Mouse (Mus musculus) midbrain, embryonic 16.5 days (tissue): Measurements from ENCODE around the gene Cd68. TPM values are rescaled to one million over a fixed set of nuclear protein-coding genes. Genes with fewer than 3 reads are reported as not detected.

Experiments
- ATAC-seq: fragments of 200-750 bp; cut with Nextera tagmentation; 2 replicates; pipeline ENCODE4 v1.8.0; 2017; ENCODE audit warnings: moderate TSS enrichment
- H3K27ac ChIP-seq: fragments of 300-500 bp; sonication (generic); 2 replicates; pipeline ENCODE4 v1.5.1; 2014; ENCODE audit warnings: mild to moderate bottlenecking, low read length, mixed read lengths
- H3K27me3 ChIP-seq: fragments of 300-500 bp; sonication (generic); 2 replicates; pipeline ENCODE4 v1.6.1; 2014; ENCODE audit warnings: low read depth, low read length, mixed read lengths; ENCODE audit not compliant: control insufficient read depth, insufficient read depth
- H3K36me3 ChIP-seq: fragments of 300-500 bp; sonication (generic); 2 replicates; pipeline ENCODE4 v1.6.1; 2014; ENCODE audit warnings: mild to moderate bottlenecking, low read length, moderate library complexity, mixed read lengths; ENCODE audit not compliant: control insufficient read depth, insufficient read depth
- H3K4me1 ChIP-seq: fragments of 300-500 bp; sonication (generic); 2 replicates; pipeline ENCODE4 v1.6.1; 2014; ENCODE audit warnings: mild to moderate bottlenecking, low read length, mixed read lengths; ENCODE audit not compliant: control insufficient read depth, insufficient read depth
- H3K4me2 ChIP-seq: fragments of 300-500 bp; sonication (generic); 2 replicates; pipeline ENCODE4 v1.6.1; 2014; ENCODE audit warnings: mild to moderate bottlenecking, low read length, mixed read lengths
- H3K4me3 ChIP-seq: fragments of 300-500 bp; sonication (generic); 2 replicates; pipeline ENCODE4 v1.5.1; 2014; ENCODE audit warnings: low read depth, mild to moderate bottlenecking, low read length, moderate library complexity, mixed read lengths
- H3K9ac ChIP-seq: fragments of 300-500 bp; sonication (generic); 2 replicates; pipeline ENCODE4 v1.6.1; 2014; ENCODE audit warnings: low read depth, low read length, mixed read lengths
- H3K9me3 ChIP-seq: fragments of 300-500 bp; sonication (generic); replicated peaks from 2 replicates; pipeline ENCODE4 v1.6.1; 2014; ENCODE audit warnings: mild to moderate bottlenecking, low read length, mixed read lengths; ENCODE audit not compliant: control insufficient read depth, poor library complexity, severe bottlenecking
- WGBS: fragments of 180-500 bp; shearing (Covaris S2); extraction: QIAGEN DNeasy Blood & Tissue Kit; methylation state at CpG from one replicate; pipeline ENCODE4 v1.1.7; 2014; 5-methylcytosine and 5-hydroxymethylcytosine counted together
- polyA plus RNA-seq: library from polyadenylated mRNA; unstranded; fragments of >200 nt; fragmentation: Nextera tagmentation; extraction: Ambion mirVana; gene quantifications from 2 replicates; pipeline ENCODE4 v1.2.1, GENCODE M21; 2015

Gene Cd68
- polyA plus RNA-seq, 1 experiment from 2014 or later: 9.7 TPM

DNA sequence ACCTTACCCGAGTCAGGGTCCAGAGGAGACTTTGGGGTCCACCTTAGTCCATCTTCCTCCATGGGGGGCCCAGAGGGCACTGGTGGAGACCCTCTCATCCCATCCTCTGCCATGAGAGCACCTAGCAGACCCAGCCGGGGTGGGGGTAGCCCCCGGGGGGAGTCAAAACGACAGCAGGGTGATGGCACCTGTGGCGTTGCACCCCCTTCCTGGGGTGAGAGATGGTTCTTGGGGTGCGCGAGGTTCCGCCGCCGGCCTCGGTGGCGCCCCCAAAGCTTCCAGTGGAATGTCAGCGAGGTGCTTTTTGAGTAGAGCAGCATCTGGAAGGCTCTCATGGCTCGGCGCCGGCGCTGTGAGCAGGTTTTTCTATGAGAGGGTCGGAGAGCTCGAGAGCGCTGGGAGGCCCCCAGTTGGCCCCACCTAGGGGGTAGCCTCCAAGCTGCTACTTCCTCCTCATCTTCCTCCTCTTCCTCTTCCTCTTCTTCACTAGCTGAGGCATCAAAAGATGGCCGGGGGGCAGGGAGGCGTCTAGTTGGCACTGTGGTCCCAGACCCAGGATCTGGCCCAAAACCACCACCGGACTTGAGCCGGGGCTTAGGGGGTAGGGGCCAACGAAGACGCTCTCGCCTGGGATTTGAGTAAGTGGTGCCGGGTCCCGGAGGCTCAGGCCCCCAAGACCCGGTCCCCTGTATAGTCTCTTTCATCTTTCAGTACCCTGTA lies 14.3 kb upstream of the Cd68 start:
- no peaks in the 10 kb centered on the region for H3K27me3 ChIP-seq
- H3K4me3 ChIP-seq: peak overlapping the region; percentile 67
- H3K4me1 ChIP-seq: peaks cover 30% of the 10 kb centered on the region
- peak overlapping the region; percentile 93 for H3K4me2 ChIP-seq
- H3K9ac ChIP-seq: no peak overlapping the region; the same call in 1 of the 2 replicates
- 88% methylated on average over 26 of the region's 30 CpGs for WGBS
- H3K36me3 ChIP-seq: peaks cover 15% of the 10 kb centered on the region
- H3K27ac ChIP-seq: no peak overlapping the region
- no peak for ATAC-seq
- H3K9me3 ChIP-seq: no peaks in the 10 kb centered on the region

DNA sequence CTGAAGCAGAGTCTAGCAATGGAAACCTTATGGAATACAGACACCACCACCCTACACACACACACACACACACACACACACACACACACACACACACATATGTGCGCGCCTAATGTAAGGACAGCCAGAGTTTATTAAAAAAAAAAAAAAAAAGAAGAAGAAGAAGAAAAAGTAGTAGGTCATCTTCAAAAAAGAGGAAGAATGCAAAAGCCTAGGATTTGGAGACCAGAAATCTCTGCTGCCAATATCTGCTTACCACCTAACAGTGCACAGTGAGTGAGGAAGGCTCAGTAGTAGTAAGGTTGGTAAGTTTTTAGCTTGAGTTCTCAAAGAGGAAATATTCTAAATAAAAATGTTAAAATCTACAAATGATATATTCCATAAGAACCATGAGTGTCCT lies 13.2 kb upstream of the Cd68 start:
- no peak overlapping the region for H3K4me3 ChIP-seq
- 100% methylated on average over 2 of the region's 2 CpGs for WGBS
- H3K27me3 ChIP-seq: no peaks in the 10 kb centered on the region
- H3K36me3 ChIP-seq: peaks cover 21% of the 10 kb centered on the region
- H3K9ac ChIP-seq: no peak overlapping the region
- no peak overlapping the region for H3K4me2 ChIP-seq
- no peak for ATAC-seq
- no peaks in the 10 kb centered on the region for H3K9me3 ChIP-seq
- peaks cover 30% of the 10 kb centered on the region for H3K4me1 ChIP-seq
- H3K27ac ChIP-seq: no peak overlapping the region

GRCm38 (mm10) chr11:69672211-69672706 lies 6.3 kb upstream of the Cd68 start, which contains the start of gene Eif4a1:
TSS of gene Eif4a1 (minus strand) at chr11:69672423.
- WGBS: under 1% methylated on average over 36 of the region's 36 CpGs
- H3K4me3 ChIP-seq: peak within 1 kb of the TSS; percentile 97
- no peaks in the 10 kb centered on the region for H3K27me3 ChIP-seq
- peak within 1 kb of the TSS; percentile 95 for H3K4me2 ChIP-seq
- H3K27ac ChIP-seq: peak within 1 kb of the TSS; percentile 98
- peaks cover 25% of the 10 kb centered on the region for H3K4me1 ChIP-seq
- H3K36me3 ChIP-seq: peaks cover 42% of the 10 kb centered on the region
- ATAC-seq: peak; percentile 97
- peak within 1 kb of the TSS; percentile 99 for H3K9ac ChIP-seq
- no peaks in the 10 kb centered on the region for H3K9me3 ChIP-seq

DNA sequence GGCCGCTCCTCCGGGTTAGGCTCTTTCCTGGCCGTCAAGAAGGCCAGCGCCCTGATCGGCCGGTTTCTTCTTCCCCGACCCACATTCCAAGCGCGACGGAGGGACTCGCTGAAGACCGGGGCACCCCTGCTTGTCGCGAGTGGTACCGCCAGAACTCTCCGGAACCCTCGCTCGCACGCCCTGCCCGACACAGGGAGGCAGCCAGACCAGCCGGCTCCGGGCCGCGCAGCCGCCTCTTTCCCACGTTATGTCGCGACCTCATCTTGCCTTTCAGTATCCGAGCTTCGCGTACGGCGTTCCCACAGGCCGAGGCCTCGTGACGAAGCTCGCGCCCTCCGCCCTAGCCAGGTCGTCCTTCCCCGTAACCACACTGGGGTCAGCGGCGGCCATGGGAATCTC lies 5.8 kb upstream of the Cd68 start:
- peak overlapping the region; percentile 97 for H3K4me3 ChIP-seq
- ATAC-seq: peak; percentile 36
- peak overlapping the region; percentile 99 for H3K9ac ChIP-seq
- no peaks in the 10 kb centered on the region for H3K9me3 ChIP-seq
- peaks cover 41% of the 10 kb centered on the region for H3K36me3 ChIP-seq
- H3K4me2 ChIP-seq: peak overlapping the region; percentile 95
- H3K27ac ChIP-seq: peak overlapping the region; percentile 98
- WGBS: under 1% methylated on average over 43 of the region's 43 CpGs
- peaks cover 25% of the 10 kb centered on the region for H3K4me1 ChIP-seq
- no peaks in the 10 kb centered on the region for H3K27me3 ChIP-seq

DNA sequence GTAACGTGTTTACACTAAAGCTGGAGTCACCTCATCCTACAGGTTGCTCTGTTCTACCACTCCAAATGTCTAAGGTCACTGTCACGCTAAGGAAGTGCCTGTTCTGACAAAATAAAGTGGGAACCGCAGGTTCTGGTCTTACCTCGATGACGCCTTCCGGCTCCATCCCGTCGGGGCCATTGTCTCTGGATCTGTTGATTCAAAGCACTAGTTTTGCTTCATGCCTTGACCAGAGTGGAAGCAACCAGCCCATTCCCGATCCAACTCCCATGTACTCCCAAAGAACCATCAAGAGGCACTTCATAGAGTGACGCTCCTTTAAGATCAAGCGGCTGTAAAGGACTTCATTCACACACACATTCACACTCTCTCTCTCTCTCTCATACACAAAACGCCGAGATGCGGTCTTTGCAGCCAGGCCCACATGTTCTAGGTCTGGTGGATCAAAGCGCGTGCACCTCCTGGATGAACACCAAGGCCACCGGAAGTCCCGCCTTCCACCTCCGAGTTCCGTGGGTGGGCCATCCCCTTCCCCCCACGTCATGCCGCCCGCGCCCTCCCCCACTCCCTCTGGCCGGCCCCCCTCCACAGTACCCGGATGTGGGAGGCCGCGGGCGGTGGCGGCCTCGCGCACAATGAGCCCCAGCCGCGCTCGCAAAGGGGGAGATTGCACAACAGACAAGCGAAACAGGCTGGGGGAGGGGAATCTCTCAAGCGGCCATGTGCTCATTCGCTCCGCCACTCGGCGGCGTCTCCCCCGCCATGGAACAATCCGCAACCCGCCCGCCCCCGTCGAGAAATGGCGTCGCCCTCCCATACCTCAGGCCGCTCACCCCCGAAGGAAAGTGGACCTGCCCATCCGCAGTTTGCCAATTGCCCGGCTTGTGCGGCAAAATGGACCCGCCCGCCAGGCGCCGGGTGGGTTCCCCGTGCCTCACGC lies 5.1 kb upstream of the Cd68 start:
- peaks cover 35% of the 10 kb centered on the region for H3K36me3 ChIP-seq

GRCm38 (mm10) chr11:69666665-69667005 lies 682 bp upstream of the Cd68 start:
- no peak overlapping the region for H3K27ac ChIP-seq
- no peak overlapping the region for H3K4me3 ChIP-seq
- no peaks in the 10 kb centered on the region for H3K9me3 ChIP-seq
- no peaks in the 10 kb centered on the region for H3K27me3 ChIP-seq
- H3K4me2 ChIP-seq: no peak overlapping the region
- H3K36me3 ChIP-seq: peaks cover 28% of the 10 kb centered on the region
- 82% methylated on average over 3 of the region's 3 CpGs for WGBS
- no peak for ATAC-seq
- H3K4me1 ChIP-seq: peaks cover 25% of the 10 kb centered on the region
- no peak overlapping the region for H3K9ac ChIP-seq

More for the DNA sequence above, 5.1 kb upstream of the Cd68 start:
- peak overlapping the region; percentile 99 for H3K9ac ChIP-seq
- peak; percentile 78 for ATAC-seq
- peak overlapping the region; percentile 97 for H3K4me3 ChIP-seq
- H3K27me3 ChIP-seq: no peaks in the 10 kb centered on the region
- peaks cover 25% of the 10 kb centered on the region for H3K4me1 ChIP-seq
- H3K4me2 ChIP-seq: peak overlapping the region; percentile 95
- under 1% methylated on average over 50 of the region's 61 CpGs for WGBS
- H3K9me3 ChIP-seq: no peaks in the 10 kb centered on the region
- peak overlapping the region; percentile 98 for H3K27ac ChIP-seq

DNA sequence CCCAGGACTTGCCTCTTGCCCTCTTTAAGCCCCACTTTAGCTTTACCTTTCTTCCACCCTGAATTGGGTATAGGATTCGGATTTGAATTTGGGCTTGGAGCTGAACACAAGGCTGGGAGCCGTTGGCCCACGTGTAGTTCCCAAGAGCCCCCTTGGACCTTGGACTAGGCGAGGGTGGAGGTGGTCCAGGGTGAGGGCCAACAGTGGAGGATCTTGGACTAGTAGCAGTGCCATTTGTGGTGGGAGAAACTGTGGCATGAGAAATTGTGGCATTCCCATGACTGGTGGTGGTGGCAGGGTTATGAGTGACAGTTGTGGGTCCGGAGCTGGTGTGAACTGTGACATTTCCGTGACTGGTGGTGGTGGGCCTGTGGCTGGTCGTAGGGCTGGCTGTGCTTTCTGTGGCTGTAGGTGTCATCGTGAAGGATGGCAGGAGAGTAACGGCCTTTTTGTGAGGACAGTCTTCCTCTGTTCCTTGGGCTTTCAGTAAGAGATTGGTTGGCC lies 444 bp downstream of the Cd68 start:
- no peak for ATAC-seq
- H3K4me3 ChIP-seq: no peak overlapping the region
- H3K4me1 ChIP-seq: peaks cover 28% of the 10 kb centered on the region
- H3K9me3 ChIP-seq: no peaks in the 10 kb centered on the region
- no peaks in the 10 kb centered on the region for H3K27me3 ChIP-seq
- peaks cover 28% of the 10 kb centered on the region for H3K36me3 ChIP-seq
- H3K4me2 ChIP-seq: no peak overlapping the region
- WGBS: 78% methylated on average over 9 of the region's 9 CpGs
- H3K9ac ChIP-seq: no peak overlapping the region
- no peak overlapping the region for H3K27ac ChIP-seq

GRCm38 (mm10) chr11:69664841-69665240 lies 1.1 kb downstream of the Cd68 start:
- Histone ChIP-seq H3K4me2 (no peak overlapping the region), H3K9me3 (no peaks in the 10 kb centered on the region), H3K27ac (no peak overlapping the region), H3K4me3 (no peak overlapping the region), H3K27me3 (no peaks in the 10 kb centered on the region), H3K36me3 (peaks cover 28% of the 10 kb centered on the region), H3K4me1 (peaks cover 24% of the 10 kb centered on the region), H3K9ac (no peak overlapping the region)
- no peak for ATAC-seq
- WGBS: 94% methylated on average over 7 of the region's 7 CpGs
